Mouse (Mus musculus) embryonic facial prominence, embryonic 14.5 days (tissue): ENCODE results near the gene Heatr4. TPM values are rescaled to one million over a fixed set of nuclear protein-coding genes. Genes with fewer than 3 reads are reported as not detected.
A peak's percentile ranks its signal among the peaks of the same experiment; 100 is the strongest.

Experiments
- ATAC-seq: fragments of 200-750 bp; cut with Nextera tagmentation; 2 replicates; pipeline ENCODE4 v1.8.0; 2017; ENCODE audit warnings: low read depth, moderate number of reproducible peaks, moderate TSS enrichment
- DNase-seq: peaks from one replicate; pipeline ENCODE4 v3.0.0-alpha.2; 2015; ENCODE audit warnings: low spot score
- H3K27ac ChIP-seq: fragments of 300-500 bp; sonication (generic); replicated peaks from 2 replicates; pipeline ENCODE4 v1.5.1; 2014; ENCODE audit warnings: low read depth, mild to moderate bottlenecking, low read length, moderate library complexity
- H3K27me3 ChIP-seq: fragments of 300-500 bp; sonication (generic); replicated peaks from 2 replicates; pipeline ENCODE4 v1.6.1; 2014; ENCODE audit warnings: low read length; ENCODE audit not compliant: control insufficient read depth, insufficient read depth
- H3K36me3 ChIP-seq: fragments of 300-500 bp; sonication (generic); 2 replicates; pipeline ENCODE4 v1.6.1; 2014; ENCODE audit warnings: low read length, mixed read lengths; ENCODE audit not compliant: control insufficient read depth, insufficient read depth
- H3K4me1 ChIP-seq: fragments of 300-500 bp; sonication (generic); 2 replicates; pipeline ENCODE4 v1.6.1; 2014; ENCODE audit warnings: antibody characterized with exemption, low read length; ENCODE audit not compliant: control insufficient read depth, insufficient read depth
- H3K4me2 ChIP-seq: fragments of 300-500 bp; sonication (generic); 2 replicates; pipeline ENCODE4 v1.6.1; 2014; ENCODE audit warnings: low read depth, mild to moderate bottlenecking, low read length, moderate library complexity, mixed read lengths
- H3K4me3 ChIP-seq: fragments of 300-500 bp; sonication (generic); 2 replicates; pipeline ENCODE4 v1.5.1; 2014; ENCODE audit warnings: low read depth, mild to moderate bottlenecking, low read length
- H3K9ac ChIP-seq: fragments of 300-500 bp; sonication (generic); 2 replicates; pipeline ENCODE4 v1.6.1; 2014; ENCODE audit warnings: low read depth, mild to moderate bottlenecking, low read length, moderate library complexity, mixed read lengths
- H3K9me3 ChIP-seq: fragments of 300-500 bp; sonication (generic); 2 replicates; pipeline ENCODE4 v1.6.1; 2016; ENCODE audit warnings: low read length; ENCODE audit not compliant: control insufficient read depth
- WGBS: fragments of 180-500 bp; shearing (Covaris S2); extraction: QIAGEN DNeasy Blood & Tissue Kit; methylation state at CpG from one replicate; pipeline ENCODE4 v1.1.7; 2014; 5-methylcytosine and 5-hydroxymethylcytosine counted together
- polyA plus RNA-seq: library from polyadenylated mRNA; unstranded; fragments of >200 nt; fragmentation: Nextera tagmentation; extraction: Ambion mirVana; gene quantifications from 2 replicates; pipeline ENCODE4 v1.2.1, GENCODE M21; 2014

The Heatr4 gene
- polyA plus RNA-seq, 1 experiment from 2014 or later: not detected

- WGBS: under 1% methylated on average over 32 of the region's 80 CpGs
- H3K4me2 ChIP-seq: peak within 1 kb of the TSS; percentile 63
- no peaks in the 10 kb centered on the region for H3K9me3 ChIP-seq
- peaks cover under 1% of the 10 kb centered on the region; the same call in 1 of the 2 replicates for H3K36me3 ChIP-seq
- H3K9ac ChIP-seq: peak within 1 kb of the TSS; percentile 83
- 0 out of 2 replicates have a peak, but pooled peaks cover 4% of the 10 kb centered on the region for H3K4me1 ChIP-seq
- peak within 1 kb of the TSS; percentile 96 for H3K27ac ChIP-seq
- H3K27me3 ChIP-seq: no peaks in the 10 kb centered on the region
- ATAC-seq: peak; percentile 96
- DNase-seq: peak; percentile 95
- peak within 1 kb of the TSS; percentile 64 for H3K4me3 ChIP-seq
Measured at GRCm38 (mm10) chr12:83987583-83988441, 3.2 kb upstream of the Heatr4 start, which contains the start of gene Acot2. TSS of gene Acot2 (plus strand) at chr12:83987861.

GRCm38 (mm10) chr12:83987242-83987582, 2.6 kb upstream of the Heatr4 start:
- WGBS: 23% methylated on average over 8 of the region's 8 CpGs
- DNase-seq (no peak), ATAC-seq (0 out of 2 replicates have a peak, but pooled peaks have one; percentile 9)
- Histone ChIP-seq H3K4me3 (peak overlapping the region; percentile 64), H3K9me3 (no peaks in the 10 kb centered on the region), H3K4me1 (0 out of 2 replicates have a peak, but pooled peaks cover 4% of the 10 kb centered on the region), H3K27me3 (no peaks in the 10 kb centered on the region), H3K36me3 (no peaks in the 10 kb centered on the region), H3K9ac (peak overlapping the region; percentile 83), H3K27ac (peak overlapping the region; percentile 96), H3K4me2 (peak overlapping the region; percentile 63)

DNA sequence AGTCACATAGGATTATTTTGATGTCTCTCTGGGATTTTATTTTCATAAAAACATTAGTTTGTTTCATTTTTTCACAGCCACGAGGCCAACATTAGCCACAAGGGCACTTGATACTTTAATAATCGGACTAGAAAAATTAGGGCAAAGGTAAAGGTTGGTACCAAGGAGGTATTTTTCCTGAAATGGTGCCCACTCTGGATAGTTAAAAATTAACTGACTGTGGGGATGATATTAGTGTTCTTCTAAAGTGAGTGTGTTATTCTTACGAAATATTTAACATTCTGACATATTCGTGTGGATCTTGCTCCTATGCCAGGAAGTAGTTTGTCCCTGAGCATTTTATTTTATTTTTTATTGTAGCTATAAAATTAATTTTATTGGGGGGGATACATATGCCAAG, 3.0 kb downstream of the Heatr4 start:
- WGBS: 85% methylated on average over 4 of the region's 4 CpGs
- ATAC-seq: no peak

DNA sequence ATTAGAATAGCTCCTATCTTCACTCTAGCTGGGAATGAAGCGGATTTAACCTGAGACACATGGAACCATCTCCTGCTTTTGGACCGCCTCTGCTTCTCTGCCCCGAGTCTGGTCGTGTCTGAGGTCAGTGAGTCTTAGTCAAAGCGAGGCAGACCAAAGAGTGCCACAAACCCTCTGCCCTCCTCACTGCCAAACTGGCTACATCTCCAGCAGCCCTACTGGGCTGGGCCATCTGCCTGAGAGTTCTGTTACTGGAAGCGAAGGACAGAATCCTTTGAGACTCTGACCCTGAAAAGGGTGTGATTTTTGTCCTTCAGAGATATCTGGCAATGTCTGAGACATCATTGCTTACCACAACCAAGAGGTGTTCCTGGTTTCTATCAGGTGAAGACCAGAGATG, 5.8 kb downstream of the Heatr4 start:
- Histone ChIP-seq H3K9me3 (0 out of 2 replicates have a peak, but pooled peaks cover 5% of the 10 kb centered on the region), H3K27ac (no peak overlapping the region), H3K9ac (no peak overlapping the region), H3K36me3 (no peaks in the 10 kb centered on the region), H3K4me3 (no peak overlapping the region), H3K4me2 (no peak overlapping the region), H3K27me3 (no peaks in the 10 kb centered on the region), H3K4me1 (no peaks in the 10 kb centered on the region)
- ATAC-seq: no peak
- WGBS: 88% methylated on average over 6 of the region's 6 CpGs
- DNase-seq: no peak

More for the DNA sequence above, 3.0 kb downstream of the Heatr4 start:
- Histone ChIP-seq H3K36me3 (no peaks in the 10 kb centered on the region), H3K4me1 (no peaks in the 10 kb centered on the region), H3K9me3 (no peaks in the 10 kb centered on the region), H3K9ac (no peak overlapping the region), H3K4me2 (no peak overlapping the region), H3K27me3 (no peaks in the 10 kb centered on the region), H3K4me3 (no peak overlapping the region), H3K27ac (no peak overlapping the region)
- no peak for DNase-seq

GRCm38 (mm10) chr12:83972117-83972516, 12.5 kb downstream of the Heatr4 start:
- Histone ChIP-seq H3K36me3 (no peaks in the 10 kb centered on the region), H3K27ac (no peak overlapping the region), H3K4me2 (no peak overlapping the region), H3K27me3 (no peaks in the 10 kb centered on the region), H3K4me1 (no peaks in the 10 kb centered on the region), H3K9me3 (0 out of 2 replicates have a peak, but pooled peaks cover 5% of the 10 kb centered on the region), H3K9ac (no peak overlapping the region), H3K4me3 (no peak overlapping the region)
- WGBS: 78% methylated on average over 2 of the region's 2 CpGs
- DNase-seq (peak; percentile 56), ATAC-seq (no peak)

- Histone ChIP-seq H3K4me1 (no peaks in the 10 kb centered on the region), H3K27ac (no peak overlapping the region), H3K36me3 (no peaks in the 10 kb centered on the region), H3K27me3 (no peaks in the 10 kb centered on the region), H3K9me3 (no peaks in the 10 kb centered on the region), H3K4me2 (no peak overlapping the region), H3K9ac (no peak overlapping the region), H3K4me3 (no peak overlapping the region)
- no peak for DNase-seq
- WGBS: 76% methylated on average over 6 of the region's 7 CpGs
- no peak for ATAC-seq
Measured at GRCm38 (mm10) chr12:83965235-83965634, 19.4 kb downstream of the Heatr4 start.

DNA sequence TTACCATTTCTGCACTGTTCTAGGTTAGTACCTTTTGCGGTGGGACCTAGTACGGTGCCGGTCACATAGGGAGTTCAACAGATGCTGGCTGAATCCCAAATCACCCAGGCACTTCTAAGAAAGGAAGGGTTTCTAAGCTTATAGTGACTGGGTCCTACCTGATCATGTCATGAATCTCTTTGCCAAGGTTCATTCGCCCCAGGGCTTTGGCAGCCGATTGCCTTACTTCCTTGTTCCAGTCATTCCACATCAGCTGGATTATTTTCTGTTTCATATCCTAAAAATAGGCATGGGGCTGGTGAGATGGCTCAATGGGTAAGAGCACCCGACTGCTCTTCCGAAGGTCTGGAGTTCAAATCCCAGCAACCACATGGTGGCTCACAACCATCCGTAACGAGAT, 26.4 kb downstream of the Heatr4 start:
- Histone ChIP-seq H3K4me2 (no peak overlapping the region), H3K4me1 (no peaks in the 10 kb centered on the region; the same call in 1 of the 2 replicates), H3K27me3 (no peaks in the 10 kb centered on the region), H3K9ac (no peak overlapping the region), H3K9me3 (no peaks in the 10 kb centered on the region), H3K27ac (no peak overlapping the region), H3K36me3 (peaks cover 9% of the 10 kb centered on the region), H3K4me3 (no peak overlapping the region)
- WGBS: 87% methylated on average over 9 of the region's 9 CpGs
- ATAC-seq (no peak), DNase-seq (no peak)

DNA sequence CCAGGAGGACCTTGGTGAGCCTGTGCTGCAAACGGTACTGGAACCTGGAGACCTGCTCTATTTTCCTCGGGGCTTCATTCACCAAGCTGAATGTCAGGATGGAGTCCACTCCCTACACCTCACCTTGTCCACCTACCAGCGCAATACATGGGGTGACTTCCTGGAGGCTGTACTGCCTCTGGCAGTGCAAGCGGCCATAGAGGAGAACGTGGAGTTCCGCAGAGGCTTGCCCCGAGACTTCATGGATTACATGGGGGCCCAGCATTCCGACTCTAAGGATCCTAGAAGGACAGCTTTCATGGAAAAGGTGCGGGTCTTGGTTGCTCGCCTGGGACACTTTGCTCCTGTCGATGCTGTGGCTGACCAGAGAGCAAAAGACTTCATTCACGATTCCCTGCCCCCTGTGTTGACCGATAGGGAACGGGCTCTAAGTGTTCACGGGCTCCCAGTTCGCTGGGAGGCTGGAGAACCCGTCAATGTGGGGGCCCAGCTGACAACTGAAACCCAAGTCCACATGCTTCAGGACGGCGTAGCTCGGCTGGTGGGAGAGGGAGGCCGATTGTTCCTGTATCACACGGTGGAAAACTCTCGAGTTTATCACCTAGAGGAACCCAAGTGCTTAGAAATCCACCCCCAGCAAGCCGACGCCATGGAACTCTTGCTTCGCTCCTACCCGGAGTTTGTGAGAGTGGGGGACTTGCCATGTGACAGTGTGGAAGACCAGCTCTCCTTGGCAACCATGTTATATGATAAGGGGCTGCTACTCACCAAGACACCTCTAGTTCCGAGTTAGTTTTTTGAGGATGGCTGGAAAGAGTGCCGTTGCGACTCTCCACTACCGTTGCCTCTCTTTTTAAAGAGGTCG, 32.7 kb downstream of the Heatr4 start:
- WGBS: 62% methylated on average over 32 of the region's 32 CpGs
- Histone ChIP-seq H3K4me1 (peaks cover 13% of the 10 kb centered on the region), H3K4me2 (peak overlapping the region; percentile 94), H3K27me3 (no peaks in the 10 kb centered on the region), H3K27ac (peak overlapping the region; percentile 80; the same call in 1 of the 2 replicates), H3K9me3 (no peaks in the 10 kb centered on the region), H3K36me3 (peaks cover 24% of the 10 kb centered on the region), H3K4me3 (peak overlapping the region; percentile 78), H3K9ac (peak overlapping the region; percentile 82)
- ATAC-seq (no peak), DNase-seq (no peak)
